Mouse (Mus musculus) brain, embryonic 14.5 days (tissue): ENCODE data around the gene A26c2. TPM values are rescaled to one million over a fixed set of nuclear protein-coding genes. Genes with fewer than 3 reads are reported as not detected.

Source experiments
- DNase-seq: peaks from one replicate; pipeline ENCODE4 v3.0.0-alpha.2; 2011; ENCODE audit warnings: low read depth
- CTCF ChIP-seq: fragments of 200-500 bp; IDR thresholded peaks from 2 replicates; pipeline ENCODE4 v1.5.1; 2012; ENCODE audit warnings: inconsistent platforms, mild to moderate bottlenecking, moderate library complexity, borderline replicate concordance; ENCODE audit not compliant: insufficient read depth, insufficient read length; ENCODE audit errors: extremely low read depth
- POLR2A ChIP-seq: fragments of 200-500 bp; IDR thresholded peaks from 2 replicates; pipeline ENCODE4 v1.6.1; 2012; ENCODE audit warnings: mild to moderate bottlenecking, inconsistent platforms, borderline replicate concordance; ENCODE audit not compliant: poor library complexity, insufficient read depth, insufficient read length, severe bottlenecking; ENCODE audit errors: extremely low read depth
- polyA plus RNA-seq: library from polyadenylated mRNA; depleted of rRNA; stranded (reverse); fragments of >200 nt; gene quantifications from 2 replicates; pipeline ENCODE4 v1.2.3, GENCODE M21; 2012; rRNA removed

A26c2 gene
- polyA plus RNA-seq = not detected in 2 replicates

- no peak for TF ChIP-seq POLR2A
- no peak for TF ChIP-seq CTCF
These were observed at the start of gene A26c2 for GRCm38 (mm10) chr7:62823573-62823972. Gene A26c2 (minus strand): TSS chr7:62823673.

DNA sequence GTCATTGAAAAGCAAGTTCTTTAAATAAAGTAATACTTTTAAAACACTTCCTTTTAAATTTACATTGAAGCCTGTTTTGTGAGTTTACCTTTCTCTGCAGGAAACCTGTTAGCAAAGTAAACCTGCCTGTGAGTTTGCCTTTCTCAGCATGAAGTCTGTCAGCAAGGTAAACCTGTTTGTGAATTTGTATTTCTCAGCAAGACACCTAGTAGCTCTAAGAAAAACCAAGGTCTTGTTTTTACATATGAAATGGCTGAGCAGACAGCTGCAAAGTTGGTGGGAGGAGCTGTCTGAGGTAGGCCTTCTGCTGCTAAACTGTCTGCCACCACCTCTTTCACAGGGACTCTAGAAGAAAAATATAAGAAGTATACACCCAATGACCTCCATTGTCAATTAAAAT is 28.0 kb upstream of the A26c2 start:
- TF ChIP-seq CTCF (no peak), POLR2A (no peak)
- DNase-seq = no peak

More at GRCm38 (mm10) chr7:62823573-62823972, at the start of gene A26c2:
- DNase-seq = no peak
